Mouse (Mus musculus) testis, adult 2 months (tissue): Measurements from ENCODE around the gene Gm4952.

Experiments used
- CTCF ChIP-seq: fragments of 200-500 bp; IDR thresholded peaks from 2 replicates; pipeline ENCODE4 v1.5.1; 2012; ENCODE audit warnings: low read depth, mild to moderate bottlenecking, inconsistent platforms, low read length, moderate library complexity; ENCODE audit not compliant: control insufficient read depth, insufficient read depth, insufficient replicate concordance
- POLR2A ChIP-seq: fragments of 200-500 bp; IDR thresholded peaks from 2 replicates; pipeline ENCODE4 v1.6.1; 2012; ENCODE audit warnings: low read depth, mild to moderate bottlenecking, inconsistent platforms, low read length, moderate library complexity; ENCODE audit not compliant: control insufficient read depth

DNA sequence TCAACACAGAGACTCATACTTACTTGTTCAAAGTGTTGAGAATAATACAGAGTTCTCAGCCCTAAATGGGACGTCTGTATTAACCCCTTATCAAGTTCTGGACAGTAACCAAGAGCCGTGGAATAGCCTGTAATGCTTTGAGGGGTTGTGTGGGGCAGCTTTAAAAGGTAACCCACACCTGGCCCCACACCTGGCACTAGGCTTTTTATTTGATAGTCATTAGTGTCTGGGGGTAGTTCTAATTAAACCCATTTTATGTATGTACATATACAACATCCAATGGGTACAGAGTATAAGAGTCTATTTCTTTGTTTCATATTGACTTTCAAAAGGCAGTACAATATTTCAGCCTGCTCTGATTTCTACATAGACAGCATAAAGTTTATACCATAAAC, 4.6 kb upstream of the Gm4952 start:
- TF ChIP-seq POLR2A (no peak), CTCF (no peak)
